Mouse (Mus musculus): ENCODE measurements at regions not wholly inside any gene's neighbourhood (a gene's known extent, or its start where the extent isn't known, plus 50 kb on each side); places are given as distances from the start of the nearest gene placed in this dataset.

DNA sequence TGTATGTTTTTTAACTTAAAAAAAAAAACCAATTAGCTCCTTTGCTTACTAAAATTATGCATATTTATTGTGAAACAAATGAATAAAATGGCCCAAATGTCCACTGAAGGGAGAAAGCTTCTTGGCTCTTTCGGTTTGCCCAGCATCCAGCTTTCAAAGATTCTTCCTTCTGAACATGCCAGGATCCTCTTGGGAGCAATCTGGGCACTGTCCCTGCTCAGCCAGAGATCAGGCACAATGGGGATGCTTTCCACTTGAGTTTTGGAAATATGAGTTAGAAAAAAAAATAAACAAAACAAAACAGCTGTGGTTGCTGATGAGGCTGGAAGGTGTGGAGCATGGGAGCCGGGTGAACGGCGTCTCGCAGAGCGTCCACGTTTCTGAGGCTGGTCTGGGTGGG is 180.3 kb upstream of the Foxn2 start:
- DNase-seq (ENCODE audit: low read depth), result no peak
- TF ChIP-seq POLR2A (IDR thresholded peaks at IDR 0.05; ENCODE audit: borderline replicate concordance, extremely low read depth, insufficient read depth, insufficient read length, poor library complexity, severe bottlenecking) (no peak), CTCF (IDR thresholded peaks at IDR 0.05; ENCODE audit: borderline replicate concordance, extremely low read depth, insufficient read depth, insufficient read length) (no peak)

DNA sequence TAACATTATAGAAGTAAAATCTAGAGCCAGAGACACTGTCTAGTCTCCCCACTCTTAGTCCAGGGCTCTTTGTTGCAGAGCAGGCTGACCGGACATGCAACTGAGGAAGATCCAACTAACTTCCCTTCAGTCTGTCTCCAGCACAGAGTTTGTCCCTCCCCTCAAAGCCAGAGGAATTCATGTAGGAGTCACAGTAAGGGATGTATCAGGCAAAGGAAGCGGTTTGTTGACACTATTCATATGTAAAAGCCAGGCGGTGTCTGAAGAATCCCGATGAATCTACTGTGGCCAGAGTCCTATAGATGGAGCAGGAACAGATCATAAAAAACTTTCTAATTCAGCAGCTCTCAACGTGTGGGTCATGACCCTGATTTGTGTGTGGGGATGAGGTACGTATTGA is 179.7 kb upstream of the Foxn2 start:
- no peak for DNase-seq (ENCODE audit: low read depth)
- TF ChIP-seq POLR2A (IDR thresholded peaks at IDR 0.05; ENCODE audit: borderline replicate concordance, extremely low read depth, insufficient read depth, insufficient read length, poor library complexity, severe bottlenecking) (no peak), CTCF (IDR thresholded peaks at IDR 0.05; ENCODE audit: borderline replicate concordance, extremely low read depth, insufficient read depth, insufficient read length) (no peak)

DNA sequence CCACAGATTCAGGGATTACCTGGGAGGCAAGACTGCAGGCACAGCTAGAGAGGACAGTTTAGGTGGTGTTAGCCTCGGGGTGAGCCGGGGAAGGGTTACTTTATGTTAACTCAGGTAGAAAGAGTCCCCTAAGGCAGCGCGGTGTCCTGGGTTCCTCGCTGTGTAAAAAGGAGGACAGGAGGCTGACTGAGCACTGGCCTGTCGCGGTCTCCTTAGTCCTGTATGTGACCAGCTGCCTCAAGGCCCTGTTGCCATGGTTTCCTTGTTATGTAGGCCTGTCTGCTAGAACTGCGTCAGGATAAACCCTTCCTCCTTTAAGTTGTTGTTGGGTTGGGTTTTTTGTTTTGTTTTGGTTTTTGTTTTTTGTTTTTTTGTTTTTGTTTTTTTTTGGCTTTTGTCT is 179.0 kb upstream of the Foxn2 start:
- TF ChIP-seq POLR2A (IDR thresholded peaks at IDR 0.05; ENCODE audit: borderline replicate concordance, extremely low read depth, insufficient read depth, insufficient read length, poor library complexity, severe bottlenecking), result no peak
- no peak for TF ChIP-seq CTCF (IDR thresholded peaks at IDR 0.05; ENCODE audit: borderline replicate concordance, extremely low read depth, insufficient read depth, insufficient read length)
- DNase-seq (ENCODE audit: low read depth), result peak; percentile 62

- TF ChIP-seq POLR2A (IDR thresholded peaks at IDR 0.05; ENCODE audit: borderline replicate concordance, extremely low read depth, insufficient read depth, insufficient read length, poor library complexity, severe bottlenecking) (no peak), CTCF (IDR thresholded peaks at IDR 0.05; ENCODE audit: borderline replicate concordance, extremely low read depth, insufficient read depth, insufficient read length) (no peak)
- peak; percentile 43 for DNase-seq (ENCODE audit: low read depth)
Measured at GRCm38 (mm10) chr17:88262326-88263187, 178.0 kb upstream of the Foxn2 start.

DNA sequence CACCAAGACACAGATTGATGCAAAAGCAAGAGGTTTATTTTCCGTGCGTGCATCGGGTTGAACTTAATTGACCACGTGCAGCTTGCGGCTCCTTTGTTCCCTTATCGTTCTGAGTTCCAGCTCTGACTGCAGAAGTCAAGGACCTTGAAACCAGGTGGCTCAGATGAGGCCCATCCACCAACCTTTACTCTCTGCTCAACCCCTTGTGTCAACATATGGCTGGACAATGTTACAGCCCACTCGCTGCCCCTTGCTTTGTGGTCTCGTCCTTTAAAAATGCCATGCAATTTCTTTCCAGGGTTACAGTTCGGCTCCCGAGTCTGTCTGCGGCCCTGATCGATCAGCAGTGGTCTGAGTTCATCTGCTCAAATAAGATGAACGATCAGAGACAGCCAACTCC is 175.2 kb upstream of the Foxn2 start:
- no peak for DNase-seq (ENCODE audit: low read depth)
- TF ChIP-seq CTCF (IDR thresholded peaks at IDR 0.05; ENCODE audit: borderline replicate concordance, extremely low read depth, insufficient read depth, insufficient read length) (no peak), POLR2A (IDR thresholded peaks at IDR 0.05; ENCODE audit: borderline replicate concordance, extremely low read depth, insufficient read depth, insufficient read length, poor library complexity, severe bottlenecking) (no peak)

- DNase-seq (ENCODE audit: low read depth), result no peak
- TF ChIP-seq POLR2A (IDR thresholded peaks at IDR 0.05; ENCODE audit: borderline replicate concordance, extremely low read depth, insufficient read depth, insufficient read length, poor library complexity, severe bottlenecking) (no peak), CTCF (IDR thresholded peaks at IDR 0.05; ENCODE audit: borderline replicate concordance, extremely low read depth, insufficient read depth, insufficient read length) (0 out of 2 replicates have a peak, but pooled peaks have one; percentile 1)
Measured at GRCm38 (mm10) chr17:88268216-88268615, 172.3 kb upstream of the Foxn2 start.

- TF ChIP-seq POLR2A (IDR thresholded peaks at IDR 0.05; ENCODE audit: borderline replicate concordance, extremely low read depth, insufficient read depth, insufficient read length, poor library complexity, severe bottlenecking) (no peak), CTCF (IDR thresholded peaks at IDR 0.05; ENCODE audit: borderline replicate concordance, extremely low read depth, insufficient read depth, insufficient read length) (no peak)
- no peak for DNase-seq (ENCODE audit: low read depth)
Measured at GRCm38 (mm10) chr17:88268802-88269201, 171.7 kb upstream of the Foxn2 start.

GRCm38 (mm10) chr17:88270896-88271295 is 169.6 kb upstream of the Foxn2 start:
- no peak for DNase-seq (ENCODE audit: low read depth)
- TF ChIP-seq POLR2A (IDR thresholded peaks at IDR 0.05; ENCODE audit: borderline replicate concordance, extremely low read depth, insufficient read depth, insufficient read length, poor library complexity, severe bottlenecking), result no peak
- TF ChIP-seq CTCF (IDR thresholded peaks at IDR 0.05; ENCODE audit: borderline replicate concordance, extremely low read depth, insufficient read depth, insufficient read length), result no peak

DNA sequence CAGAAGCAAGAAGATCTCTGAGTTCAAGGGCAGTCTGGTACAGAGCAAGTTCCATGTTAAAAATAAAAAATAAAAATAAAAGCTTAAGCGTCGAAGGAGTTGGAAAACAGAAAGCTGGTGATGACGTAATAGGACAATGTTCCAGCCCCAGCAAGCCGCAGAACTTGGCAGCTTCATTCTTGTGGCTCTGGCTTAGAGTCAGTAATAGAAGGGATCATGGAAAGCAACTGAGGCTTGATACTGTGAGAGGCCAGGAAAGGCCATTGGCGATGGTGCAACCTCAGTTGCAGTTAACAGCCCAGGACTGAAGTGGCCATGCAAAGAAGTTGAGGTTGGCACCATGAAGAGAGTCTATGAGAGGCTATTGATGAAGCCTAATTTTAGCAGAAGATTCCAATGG is 168.3 kb upstream of the Foxn2 start:
- no peak for DNase-seq (ENCODE audit: low read depth)

DNA sequence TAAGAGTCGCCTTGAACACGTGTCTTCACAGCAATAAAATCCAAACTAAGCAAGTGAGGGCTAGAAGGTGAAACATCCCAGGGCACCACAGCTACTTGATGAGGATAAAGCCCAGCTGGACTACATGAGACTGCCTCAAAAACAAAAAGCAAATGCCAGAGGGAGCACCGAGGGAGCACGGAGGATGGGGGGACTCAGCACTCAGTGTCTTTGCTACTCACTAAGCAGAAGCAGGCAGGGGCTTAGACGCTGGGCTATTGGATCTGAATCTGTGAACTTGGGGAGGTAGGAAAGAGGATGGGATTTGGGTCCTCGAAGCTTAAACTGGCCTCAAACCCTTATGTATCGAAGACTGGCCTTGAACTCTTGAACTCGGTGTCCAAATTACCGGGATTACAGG is 167.0 kb upstream of the Foxn2 start:
- DNase-seq (ENCODE audit: low read depth), result no peak
- TF ChIP-seq POLR2A (IDR thresholded peaks at IDR 0.05; ENCODE audit: borderline replicate concordance, extremely low read depth, insufficient read depth, insufficient read length, poor library complexity, severe bottlenecking) (no peak), CTCF (IDR thresholded peaks at IDR 0.05; ENCODE audit: borderline replicate concordance, extremely low read depth, insufficient read depth, insufficient read length) (no peak)

More for the DNA sequence above, 168.3 kb upstream of the Foxn2 start:
- TF ChIP-seq CTCF (IDR thresholded peaks at IDR 0.05; ENCODE audit: borderline replicate concordance, extremely low read depth, insufficient read depth, insufficient read length) (no peak), POLR2A (IDR thresholded peaks at IDR 0.05; ENCODE audit: borderline replicate concordance, extremely low read depth, insufficient read depth, insufficient read length, poor library complexity, severe bottlenecking) (no peak)

DNA sequence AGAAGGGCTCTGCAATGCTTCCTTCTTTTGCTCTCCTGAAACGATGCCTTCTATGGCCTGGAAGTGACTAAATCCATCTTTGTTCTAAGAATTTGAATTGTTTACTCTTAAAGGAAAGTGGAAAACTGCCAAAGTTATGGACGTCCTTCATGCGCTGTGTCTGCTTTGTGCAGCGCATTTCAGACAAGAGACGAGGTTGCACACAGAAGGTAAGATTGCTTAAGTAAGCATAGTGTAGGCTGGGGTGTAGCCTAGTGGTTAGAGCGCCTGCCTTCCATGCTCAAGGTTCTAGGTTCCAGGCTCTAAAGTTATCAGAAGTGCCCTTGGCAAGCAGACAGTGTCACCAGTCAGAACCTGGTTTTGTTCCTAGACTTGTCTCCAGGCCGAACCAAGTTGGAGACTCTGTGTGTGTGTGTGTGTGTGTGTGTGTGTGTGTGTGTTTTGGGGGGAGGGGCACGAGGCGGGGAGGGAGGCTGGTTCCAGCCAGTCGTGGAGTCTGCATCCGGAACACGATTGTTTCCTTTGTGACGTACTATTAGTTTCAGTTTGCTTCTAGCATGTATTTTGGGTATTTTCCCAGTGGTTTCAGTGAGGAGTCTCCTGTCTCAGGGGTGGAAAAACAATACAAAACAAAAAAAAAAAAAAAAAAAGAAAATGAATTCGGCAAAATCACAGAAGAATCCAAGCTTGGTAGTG is 166.4 kb upstream of the Foxn2 start:
- DNase-seq (ENCODE audit: low read depth), result peak; percentile 57
- TF ChIP-seq POLR2A (IDR thresholded peaks at IDR 0.05; ENCODE audit: borderline replicate concordance, extremely low read depth, insufficient read depth, insufficient read length, poor library complexity, severe bottlenecking), result no peak
- no peak for TF ChIP-seq CTCF (IDR thresholded peaks at IDR 0.05; ENCODE audit: borderline replicate concordance, extremely low read depth, insufficient read depth, insufficient read length)
